Mouse (Mus musculus) kidney, postnatal 25 days (tissue): ENCODE results near the gene Scrn3.

Experiments used
- DNase-seq, 2 experiments: peaks; one replicate each; pipeline ENCODE4 v3.0.0; 2021; ENCODE audit warnings: mixed read lengths in 2 of 2

Gene Scrn3

GRCm38 (mm10) chr2:73312152-73313116 lies at the start of gene Scrn3, which contains the start of gene Cir1:
Gene Scrn3 (plus strand): TSS chr2:73312601.
Gene Cir1 (minus strand): TSS chr2:73312701.
- peak; percentile 95 to 98 for DNase-seq

- no peak for DNase-seq
Observed at GRCm38 (mm10) chr2:73263172-73263765, 49.1 kb upstream of the Scrn3 start.

GRCm38 (mm10) chr2:73263794-73264610 lies 48.4 kb upstream of the Scrn3 start:
- no peak for DNase-seq

- DNase-seq: no peak
Observed at GRCm38 (mm10) chr2:73264611-73265195, 47.7 kb upstream of the Scrn3 start.

- DNase-seq: no peak
Observed at GRCm38 (mm10) chr2:73266011-73266410, 46.4 kb upstream of the Scrn3 start.

- DNase-seq: no peak
Observed at GRCm38 (mm10) chr2:73266623-73267022, 45.8 kb upstream of the Scrn3 start.

- no peak for DNase-seq
Observed at GRCm38 (mm10) chr2:73267231-73267630, 45.2 kb upstream of the Scrn3 start.

- DNase-seq: no peak
Observed at GRCm38 (mm10) chr2:73267818-73268217, 44.6 kb upstream of the Scrn3 start.

- no peak for DNase-seq
Observed at GRCm38 (mm10) chr2:73268281-73268680, 44.1 kb upstream of the Scrn3 start.

GRCm38 (mm10) chr2:73268836-73269395 lies 43.5 kb upstream of the Scrn3 start:
- DNase-seq: no peak

GRCm38 (mm10) chr2:73269666-73270065 lies 42.7 kb upstream of the Scrn3 start:
- no peak for DNase-seq

- DNase-seq: no peak
Observed at GRCm38 (mm10) chr2:73270071-73270592, 42.3 kb upstream of the Scrn3 start.

GRCm38 (mm10) chr2:73270593-73271458 lies 41.6 kb upstream of the Scrn3 start:
- no peak for DNase-seq

- DNase-seq: peak in 1 of 2 experiments; percentile 58
Observed at GRCm38 (mm10) chr2:73271459-73272161, 40.8 kb upstream of the Scrn3 start, which contains the start of gene Sp9. Gene Sp9 (plus strand): TSS chr2:73271925.

- no peak for DNase-seq
Observed at GRCm38 (mm10) chr2:73272351-73273248, 39.8 kb upstream of the Scrn3 start.

- no peak for DNase-seq
Observed at GRCm38 (mm10) chr2:73273249-73274118, 38.9 kb upstream of the Scrn3 start.

- DNase-seq: no peak
Observed at GRCm38 (mm10) chr2:73274119-73274920, 38.1 kb upstream of the Scrn3 start.
